ENCODE assay signal across 8 mouse cellular contexts in genomic region chr10:79986963-79987362, GRCm38 (mm10). TPM values are rescaled to one million over a fixed set of nuclear protein-coding genes. Genes with fewer than 3 reads are reported as not detected.
DNase-seq lines count a peak whose midpoint lies in the region; ATAC-seq and TF ChIP-seq lines count a peak whose summit lies in the region.

No protein-coding gene starts in this region.

- peak; percentile 78 for TF ChIP-seq CTCF in brain, embryonic 14.5 days (IDR thresholded peaks at IDR 0.05; ENCODE audit: borderline replicate concordance, extremely low read depth, insufficient read depth, insufficient read length)

- no peak for TF ChIP-seq POLR2A in brain, embryonic 14.5 days (IDR thresholded peaks at IDR 0.05; ENCODE audit: borderline replicate concordance, extremely low read depth, insufficient read depth, insufficient read length, poor library complexity, severe bottlenecking)

- no peak overlapping the region for H3K4me3 ChIP-seq in neural tube, embryonic 14.5 days (ENCODE audit: low read depth, low read length)

- H3K27ac ChIP-seq in neural tube, embryonic 14.5 days (ENCODE audit: low read depth, low read length) = no peak overlapping the region

- WGBS in neural tube, embryonic 14.5 days = 5% methylated on average over 11 of the region's 11 CpGs

- peak overlapping the region; percentile 3; the same call in 1 of the 2 replicates for H3K4me2 ChIP-seq in neural tube, embryonic 14.5 days (ENCODE audit: low read depth, low read length)

- no peak for ATAC-seq in neural tube, embryonic 14.5 days (ENCODE audit: low read depth)

- peaks cover 25% of the 10 kb centered on the region for H3K27me3 ChIP-seq in neural tube, embryonic 14.5 days (ENCODE audit: control insufficient read depth, insufficient read depth, low read length)

- DNase-seq in CD4-positive, CD25-positive, alpha-beta regulatory T cell, adult 2 months (ENCODE audit: low read depth, low spot score) = peak; percentile 96
- peak; percentile 80 for DNase-seq in brain, embryonic 14.5 days (ENCODE audit: low read depth)
- DNase-seq in fibroblast of lung, adult 2 months (ENCODE audit: low read depth) = peak; percentile 64
- peak; percentile 89 to 94 for DNase-seq in heart, postnatal 14 days
- DNase-seq in layer of hippocampus, adult 11-12 months (ENCODE audit: low spot score) = peak; percentile 91
- DNase-seq in lung, adult 18-20 months = peak; percentile 90 to 93
- peak; percentile 83 for DNase-seq in testis, postnatal 14 days (ENCODE audit: low spot score)

- intact Hi-C loops in heart, postnatal 14 days (cut with DNase I) = loop anchor here (2.0 to 5.0 kb wide), 3 partner anchors 65 to 154 kb away; partner anchors contain the start of genes Cbarp and Stk11

- peaks cover 23% of the 10 kb centered on the region for H3K4me1 ChIP-seq in neural tube, embryonic 14.5 days (ENCODE audit: control insufficient read depth, insufficient read depth, low read length)

- no peaks in the 10 kb centered on the region for H3K36me3 ChIP-seq in neural tube, embryonic 14.5 days (ENCODE audit: control insufficient read depth, insufficient read depth, low read length)

- 0 out of 2 replicates have a peak, but pooled peaks cover 3% of the 10 kb centered on the region for H3K9me3 ChIP-seq in neural tube, embryonic 14.5 days (ENCODE audit: control insufficient read depth, low read length)

- no peak overlapping the region; the same call in 1 of the 2 replicates for H3K9ac ChIP-seq in neural tube, embryonic 14.5 days (replicated peaks; ENCODE audit: low read depth, low read length)

RNA-seq across cellular contexts. Expression of gene Cnn2, which starts 1.4 kb away (rescaled TPM):
- polyA plus RNA-seq in brain, embryonic 14.5 days (2012; rRNA removed) = 21.2 and 30.7 TPM in 2 replicates
- 10 to 100 TPM; 36.2 to 45.9 TPM for total RNA-seq in heart, postnatal 14 days (2021)
- polyA plus RNA-seq in neural tube, embryonic 14.5 days (2014; fragmentation: Nextera tagmentation; extraction: Ambion mirVana) = 9.9 and 40.0 TPM in 2 replicates

RNA-seq across cellular contexts. Expression of gene Tmem259, which starts 2.8 kb away (rescaled TPM):
- 221 and 337 TPM in 2 replicates for polyA plus RNA-seq in brain, embryonic 14.5 days (2012; rRNA removed)
- 100 to 1,000 TPM; 124 to 125 TPM for total RNA-seq in heart, postnatal 14 days (2021)
- polyA plus RNA-seq in neural tube, embryonic 14.5 days (2014; fragmentation: Nextera tagmentation; extraction: Ambion mirVana) = 19.2 and 21.1 TPM in 2 replicates

RNA-seq across cellular contexts. Expression of gene Abca7, which starts 9.3 kb away (rescaled TPM):
- 12.2 and 12.7 TPM in 2 replicates for polyA plus RNA-seq in brain, embryonic 14.5 days (2012; rRNA removed)
- 1 to 10 TPM; 7.0 to 8.5 TPM for total RNA-seq in heart, postnatal 14 days (2021)
- 4.3 and 6.7 TPM in 2 replicates for polyA plus RNA-seq in neural tube, embryonic 14.5 days (2014; fragmentation: Nextera tagmentation; extraction: Ambion mirVana)

RNA-seq across cellular contexts. Expression of gene Grin3b, which starts 16.4 kb away (rescaled TPM):
- 0.20 and 0.38 TPM in 2 replicates for polyA plus RNA-seq in brain, embryonic 14.5 days (2012; rRNA removed)
- total RNA-seq in heart, postnatal 14 days (2021) = under 1 TPM; 0.10 to 0.19 TPM
- polyA plus RNA-seq in neural tube, embryonic 14.5 days (2014; fragmentation: Nextera tagmentation; extraction: Ambion mirVana) = 0.43 and 0.61 TPM in 2 replicates

RNA-seq across cellular contexts. Expression of gene Wdr18, which starts 27.0 kb away (rescaled TPM):
- polyA plus RNA-seq in brain, embryonic 14.5 days (2012; rRNA removed) = 59.7 and 74.1 TPM in 2 replicates
- total RNA-seq in heart, postnatal 14 days (2021) = 10 to 100 TPM; 21.7 to 24.0 TPM
- polyA plus RNA-seq in neural tube, embryonic 14.5 days (2014; fragmentation: Nextera tagmentation; extraction: Ambion mirVana) = 87.0 and 103 TPM in 2 replicates

Comparison
In these comparisons a context has a peak if more than half of its experiments do, and no peak if none do; other contexts are left out.
1. RNA of gene Tmem259, which starts 2.8 kb away (polyA plus RNA-seq): 221 to 337 TPM in brain, embryonic 14.5 days; 19.2 to 21.1 TPM in neural tube, embryonic 14.5 days; every median in the first group is over 10 times any median in the second.
2. Peak in every context shown above with its lines, with median percentiles within 50 percentile points of each other: DNase-seq.